Mouse (Mus musculus) neural tube, embryonic 15.5 days (tissue): ENCODE results near the gene Ephx1. TPM values are rescaled to one million over a fixed set of nuclear protein-coding genes. Genes with fewer than 3 reads are reported as not detected.
A peak's percentile ranks its signal among the peaks of the same experiment; 100 is the strongest.
"Not testable (repeated sequence)": the region's sequence is repeated elsewhere in the genome, so short reads cannot be mapped to it uniquely, and the experiment has no call there.

Experiments used
- ATAC-seq: fragments of 200-750 bp; cut with Nextera tagmentation; 2 replicates; pipeline ENCODE4 v1.8.0; 2017; ENCODE audit warnings: mild to moderate bottlenecking, moderate TSS enrichment, moderate library complexity; ENCODE audit not compliant: low FRiP score
- H3K27ac ChIP-seq: fragments of 300-500 bp; sonication (generic); replicated peaks from 2 replicates; pipeline ENCODE4 v1.5.1; 2015; ENCODE audit warnings: mild to moderate bottlenecking, inconsistent platforms
- H3K27me3 ChIP-seq: fragments of 300-500 bp; sonication (generic); replicated peaks from 2 replicates; pipeline ENCODE4 v1.6.1; 2015; ENCODE audit warnings: inconsistent platforms
- H3K36me3 ChIP-seq: fragments of 300-500 bp; sonication (generic); 2 replicates; pipeline ENCODE4 v1.6.1; 2015; ENCODE audit warnings: inconsistent platforms
- H3K4me1 ChIP-seq: fragments of 300-500 bp; sonication (generic); 2 replicates; pipeline ENCODE4 v1.6.1; 2015; ENCODE audit warnings: inconsistent platforms
- H3K4me2 ChIP-seq: fragments of 300-500 bp; sonication (generic); 2 replicates; pipeline ENCODE4 v1.6.1; 2015; ENCODE audit warnings: inconsistent platforms, mild to moderate bottlenecking, moderate library complexity
- H3K4me3 ChIP-seq: fragments of 300-500 bp; sonication (generic); replicated peaks from 2 replicates; pipeline ENCODE4 v1.5.1; 2015; ENCODE audit warnings: mild to moderate bottlenecking, inconsistent platforms
- H3K9ac ChIP-seq: fragments of 300-500 bp; sonication (generic); replicated peaks from 2 replicates; pipeline ENCODE4 v1.6.1; 2015; ENCODE audit warnings: mild to moderate bottlenecking, inconsistent platforms
- H3K9me3 ChIP-seq: fragments of 300-500 bp; sonication (generic); replicated peaks from 2 replicates; pipeline ENCODE4 v1.6.1; 2016; ENCODE audit warnings: inconsistent platforms
- WGBS: fragments of 180-500 bp; shearing (Covaris S2); methylation state at CpG from one replicate; pipeline ENCODE4 v1.1.7; 2015; ENCODE audit warnings: mixed read lengths; 5-methylcytosine and 5-hydroxymethylcytosine counted together
- polyA plus RNA-seq: library from polyadenylated mRNA; unstranded; fragments of >200 nt; fragmentation: Nextera tagmentation; extraction: Ambion mirVana; gene quantifications from 2 replicates; pipeline ENCODE4 v1.2.1, GENCODE M21; 2015

Ephx1 gene
- polyA plus RNA-seq, 1 experiment from 2014 or later: 7.6 TPM

GRCm38 (mm10) chr1:180990671-180991070, 30.0 kb downstream of the Ephx1 start:
- Histone ChIP-seq H3K9ac (no peak overlapping the region), H3K4me1 (peaks cover 2% of the 10 kb centered on the region; the same call in 1 of the 2 replicates), H3K36me3 (no peaks in the 10 kb centered on the region), H3K4me3 (no peak overlapping the region), H3K27ac (no peak overlapping the region), H3K4me2 (no peak overlapping the region), H3K9me3 (no peaks in the 10 kb centered on the region), H3K27me3 (no peaks in the 10 kb centered on the region)
- ATAC-seq: no peak
- 75% methylated on average over 3 of the region's 3 CpGs for WGBS

- Histone ChIP-seq H3K9me3 (no peaks in the 10 kb centered on the region), H3K9ac (peak overlapping the region; percentile 28; the same call in 1 of the 2 replicates), H3K4me1 (peaks cover 2% of the 10 kb centered on the region; the same call in 1 of the 2 replicates), H3K27ac (no peak overlapping the region), H3K27me3 (no peaks in the 10 kb centered on the region), H3K36me3 (no peaks in the 10 kb centered on the region), H3K4me2 (peak overlapping the region; percentile 47), H3K4me3 (no peak overlapping the region)
- ATAC-seq: peak; percentile 53; the same call in 1 of the 2 replicates
- 2% methylated on average over 9 of the region's 9 CpGs for WGBS
Observed at GRCm38 (mm10) chr1:180987759-180988158, 32.9 kb downstream of the Ephx1 start.

- no peak overlapping the region for H3K4me3 ChIP-seq
Observed at GRCm38 (mm10) chr1:180986701-180987100, 34.0 kb downstream of the Ephx1 start.

GRCm38 (mm10) chr1:180981298-180982046, 39.2 kb downstream of the Ephx1 start:
- H3K4me2 ChIP-seq, H3K4me3 ChIP-seq, H3K9ac ChIP-seq, H3K36me3 ChIP-seq, H3K4me1 ChIP-seq, H3K9me3 ChIP-seq, H3K27ac ChIP-seq, ATAC-seq, H3K27me3 ChIP-seq: not testable (repeated sequence)
- WGBS: 77% methylated on average over 7 of the region's 7 CpGs

More at GRCm38 (mm10) chr1:180986701-180987100, 34.0 kb downstream of the Ephx1 start:
- Histone ChIP-seq H3K36me3 (no peaks in the 10 kb centered on the region), H3K4me1 (peaks cover 2% of the 10 kb centered on the region; the same call in 1 of the 2 replicates), H3K27ac (no peak overlapping the region), H3K9ac (no peak overlapping the region), H3K27me3 (no peaks in the 10 kb centered on the region), H3K9me3 (no peaks in the 10 kb centered on the region), H3K4me2 (no peak overlapping the region)
- no peak for ATAC-seq
- WGBS: 95% methylated on average over 8 of the region's 8 CpGs

- no peak for ATAC-seq
- no peaks in the 10 kb centered on the region for H3K9me3 ChIP-seq
- no peak overlapping the region for H3K4me2 ChIP-seq
- H3K4me1 ChIP-seq: no peaks in the 10 kb centered on the region
- no peak overlapping the region for H3K27ac ChIP-seq
- no peaks in the 10 kb centered on the region for H3K27me3 ChIP-seq
- H3K9ac ChIP-seq: no peak overlapping the region
- 72% methylated on average over 2 of the region's 2 CpGs for WGBS
- H3K36me3 ChIP-seq: no peaks in the 10 kb centered on the region
- no peak overlapping the region for H3K4me3 ChIP-seq
Observed at GRCm38 (mm10) chr1:180980464-180980863, 40.2 kb downstream of the Ephx1 start.

GRCm38 (mm10) chr1:180979484-180980251, 41.0 kb downstream of the Ephx1 start:
- WGBS: 84% methylated on average over 24 of the region's 24 CpGs
- Histone ChIP-seq H3K27me3 (no peaks in the 10 kb centered on the region), H3K36me3 (no peaks in the 10 kb centered on the region), H3K4me1 (no peaks in the 10 kb centered on the region), H3K9ac (no peak overlapping the region), H3K4me2 (no peak overlapping the region), H3K4me3 (no peak overlapping the region), H3K9me3 (no peaks in the 10 kb centered on the region), H3K27ac (no peak overlapping the region)
- ATAC-seq: no peak

GRCm38 (mm10) chr1:180976110-180976679, 44.5 kb downstream of the Ephx1 start:
- no peak for ATAC-seq
- H3K36me3 ChIP-seq: no peaks in the 10 kb centered on the region
- no peaks in the 10 kb centered on the region for H3K9me3 ChIP-seq
- WGBS: 59% methylated on average over 4 of the region's 4 CpGs
- no peaks in the 10 kb centered on the region for H3K27me3 ChIP-seq
- no peaks in the 10 kb centered on the region for H3K4me1 ChIP-seq
- H3K9ac ChIP-seq: no peak overlapping the region
- H3K27ac ChIP-seq: no peak overlapping the region
- H3K4me3 ChIP-seq: no peak overlapping the region
- no peak overlapping the region for H3K4me2 ChIP-seq

GRCm38 (mm10) chr1:180974126-180974746, 46.5 kb downstream of the Ephx1 start:
- Histone ChIP-seq H3K27me3 (no peaks in the 10 kb centered on the region), H3K4me1 (no peaks in the 10 kb centered on the region), H3K36me3 (no peaks in the 10 kb centered on the region), H3K4me3 (no peak overlapping the region), H3K27ac (no peak overlapping the region), H3K9ac (no peak overlapping the region), H3K4me2 (no peak overlapping the region), H3K9me3 (no peaks in the 10 kb centered on the region)
- 63% methylated on average over 14 of the region's 14 CpGs for WGBS
- ATAC-seq: no peak

- Histone ChIP-seq H3K9me3 (no peaks in the 10 kb centered on the region), H3K27ac (no peak overlapping the region), H3K36me3 (no peaks in the 10 kb centered on the region), H3K27me3 (no peaks in the 10 kb centered on the region), H3K4me3 (no peak overlapping the region), H3K4me1 (no peaks in the 10 kb centered on the region), H3K9ac (no peak overlapping the region), H3K4me2 (no peak overlapping the region)
- WGBS: 70% methylated on average over 10 of the region's 11 CpGs
- ATAC-seq: no peak
Observed at GRCm38 (mm10) chr1:180972941-180973340, 47.8 kb downstream of the Ephx1 start.

GRCm38 (mm10) chr1:180967261-180967660, 53.4 kb downstream of the Ephx1 start:
- H3K9ac ChIP-seq: no peak overlapping the region
- 91% methylated on average over 7 of the region's 7 CpGs for WGBS
- H3K4me1 ChIP-seq: no peaks in the 10 kb centered on the region
- no peak overlapping the region for H3K27ac ChIP-seq
- H3K36me3 ChIP-seq: no peaks in the 10 kb centered on the region
- no peak for ATAC-seq
- H3K4me3 ChIP-seq: no peak overlapping the region
- no peak overlapping the region for H3K4me2 ChIP-seq
- H3K27me3 ChIP-seq: no peaks in the 10 kb centered on the region
- H3K9me3 ChIP-seq: no peaks in the 10 kb centered on the region

- Histone ChIP-seq H3K27me3 (no peaks in the 10 kb centered on the region), H3K27ac (no peak overlapping the region), H3K9me3 (no peaks in the 10 kb centered on the region), H3K4me2 (no peak overlapping the region), H3K4me3 (no peak overlapping the region), H3K9ac (no peak overlapping the region), H3K4me1 (no peaks in the 10 kb centered on the region), H3K36me3 (no peaks in the 10 kb centered on the region)
- 66% methylated on average over 3 of the region's 3 CpGs for WGBS
- ATAC-seq: no peak
Observed at GRCm38 (mm10) chr1:180966542-180966941, 54.2 kb downstream of the Ephx1 start.
